Mouse (Mus musculus) kidney, postnatal 4 days (tissue): ENCODE measurements around the gene Ankrd65.
"Not testable (repeated sequence)": the region's sequence is repeated elsewhere in the genome, so short reads cannot be mapped to it uniquely, and the experiment has no call there.

Source experiments
- DNase-seq, 2 experiments: peaks; one replicate each; pipeline ENCODE4 v3.0.0; 2021; ENCODE audit warnings: mixed read lengths in 2 of 2

Ankrd65 gene

GRCm38 (mm10) chr4:155790021-155790489 lies at the start of gene Ankrd65:
Ankrd65 (plus strand) TSS chr4:155790439.
- DNase-seq, result no peak

GRCm38 (mm10) chr4:155740681-155741080 lies 49.6 kb upstream of the Ankrd65 start:
- DNase-seq, result not testable (repeated sequence)

- DNase-seq, result no peak
These were observed 47.6 kb upstream of the Ankrd65 start for GRCm38 (mm10) chr4:155742684-155743083.

- no peak for DNase-seq
These were observed 45.8 kb upstream of the Ankrd65 start for GRCm38 (mm10) chr4:155744474-155744873.

- no peak for DNase-seq
These were observed 45.1 kb upstream of the Ankrd65 start for GRCm38 (mm10) chr4:155745136-155745535.

- no peak for DNase-seq
These were observed 44.1 kb upstream of the Ankrd65 start for GRCm38 (mm10) chr4:155746036-155746548.

- DNase-seq, result no peak
These were observed 43.4 kb upstream of the Ankrd65 start for GRCm38 (mm10) chr4:155746575-155747490.

- DNase-seq, result no peak
These were observed 33.2 kb upstream of the Ankrd65 start for GRCm38 (mm10) chr4:155757011-155757410.

GRCm38 (mm10) chr4:155759862-155760612 lies 30.2 kb upstream of the Ankrd65 start:
- DNase-seq, result peak in 1 of 2 experiments; percentile 58

- DNase-seq, result peak; percentile 97 to 98
These were observed 29.5 kb upstream of the Ankrd65 start, which contains the start of gene Atad3a for GRCm38 (mm10) chr4:155760613-155761355. Atad3a (minus strand) TSS chr4:155761093.

GRCm38 (mm10) chr4:155761356-155762099 lies 28.7 kb upstream of the Ankrd65 start:
- no peak for DNase-seq

GRCm38 (mm10) chr4:155762357-155762756 lies 27.9 kb upstream of the Ankrd65 start:
- DNase-seq, result no peak

GRCm38 (mm10) chr4:155769496-155769879 lies 20.8 kb upstream of the Ankrd65 start:
- DNase-seq, result no peak

GRCm38 (mm10) chr4:155769880-155770512 lies 20.2 kb upstream of the Ankrd65 start:
- DNase-seq, result peak; percentile 96 to 97

GRCm38 (mm10) chr4:155770626-155771025 lies 19.6 kb upstream of the Ankrd65 start:
- DNase-seq, result no peak

GRCm38 (mm10) chr4:155771706-155772105 lies 18.5 kb upstream of the Ankrd65 start:
- peak in 1 of 2 experiments; percentile 7 for DNase-seq

- DNase-seq, result no peak
These were observed 17.5 kb upstream of the Ankrd65 start for GRCm38 (mm10) chr4:155772786-155773185.

GRCm38 (mm10) chr4:155773335-155774078 lies 16.7 kb upstream of the Ankrd65 start:
- DNase-seq, result no peak

GRCm38 (mm10) chr4:155774280-155774754 lies 15.9 kb upstream of the Ankrd65 start, which contains the start of gene Vwa1:
Vwa1 (minus strand) TSS chr4:155774698.
- peak; percentile 96 for DNase-seq
